Mouse (Mus musculus): ENCODE results near the gene Lclat1. TPM values are rescaled to one million over a fixed set of nuclear protein-coding genes. Genes with fewer than 3 reads are reported as not detected.
"Not testable (repeated sequence)": the region's sequence is repeated elsewhere in the genome, so short reads cannot be mapped to it uniquely, and the experiment has no call there.

The Lclat1 gene
- polyA plus RNA-seq, 1 experiment from 2014 or later: 22.5 TPM

GRCm38 (mm10) chr17:73250488-73251141 lies 142.8 kb downstream of the Lclat1 start:
- no peaks in the 10 kb centered on the region for H3K27me3 ChIP-seq
- DNase-seq (ENCODE audit: low read depth, low spot score) (no peak), ATAC-seq (no peak)
- in situ Hi-C loops (cut with MboI; ENCODE audit: low pct_unique_long_range_greater_than_20kb): no loop called here
- no peak for TF ChIP-seq CTCF (IDR thresholded peaks at IDR 0.05)
- POLR2A ChIA-PET: interaction anchor here (1.2 kb wide), 1 partner anchor 10 kb away, joined by 3 read pairs; no protein-coding TSS in a partner anchor
- CTCF ChIA-PET: no interaction called here

GRCm38 (mm10) chr17:73251142-73251502 lies 143.3 kb downstream of the Lclat1 start:
- POLR2A ChIA-PET: no interaction called here
- CTCF ChIA-PET: no interaction called here
- H3K27me3 ChIP-seq: no peaks in the 10 kb centered on the region
- DNase-seq (ENCODE audit: low read depth, low spot score): no peak
- in situ Hi-C loops (cut with MboI; ENCODE audit: low pct_unique_long_range_greater_than_20kb): no loop called here
- no peak for ATAC-seq
- TF ChIP-seq CTCF (IDR thresholded peaks at IDR 0.05): no peak

DNA sequence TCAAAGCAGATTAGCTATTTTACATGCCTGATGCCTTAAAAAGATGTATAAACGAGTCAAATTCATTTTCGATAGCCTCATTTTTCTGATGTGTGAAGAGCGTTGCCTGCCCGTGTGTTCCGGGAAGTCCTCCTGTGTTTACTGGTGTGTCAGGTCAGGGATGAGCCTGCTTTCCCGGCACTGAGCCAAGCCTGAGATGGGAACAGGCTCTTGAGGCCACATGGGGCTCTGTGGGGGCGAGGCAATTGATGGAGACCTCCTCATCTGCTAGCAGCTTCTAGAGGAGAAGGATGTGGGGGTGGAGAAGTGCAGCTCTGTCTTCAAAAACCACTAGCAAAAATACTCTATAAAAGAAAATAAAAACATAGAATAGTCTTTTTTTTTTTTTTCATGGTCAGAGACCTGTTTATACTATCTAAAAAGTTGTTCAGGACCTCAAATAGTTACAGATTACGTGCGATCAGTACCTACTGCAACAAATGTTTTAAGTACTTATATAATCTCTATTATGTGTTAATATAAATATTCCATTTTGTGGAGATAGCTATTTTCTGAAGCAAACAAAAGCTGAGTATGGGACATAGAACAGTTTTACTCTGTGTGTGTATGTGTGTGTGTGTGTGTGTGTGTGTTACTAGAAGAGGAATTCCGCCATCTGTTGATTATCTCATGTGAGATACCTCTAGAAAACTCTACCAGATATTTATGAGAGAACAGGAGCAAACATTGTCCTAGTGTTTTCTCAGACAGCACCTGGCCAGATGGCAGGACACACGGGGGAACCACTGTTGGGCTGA lies 144.2 kb downstream of the Lclat1 start:
- DNase-seq (ENCODE audit: low read depth, low spot score) (no peak), ATAC-seq (no peak)
- ChIA-PET CTCF (no interaction called here), POLR2A (no interaction called here)
- no peak for TF ChIP-seq CTCF (IDR thresholded peaks at IDR 0.05)
- H3K27me3 ChIP-seq: no peaks in the 10 kb centered on the region
- in situ Hi-C loops (cut with MboI; ENCODE audit: low pct_unique_long_range_greater_than_20kb): no loop called here

GRCm38 (mm10) chr17:73253291-73253969 lies 145.6 kb downstream of the Lclat1 start:
- in situ Hi-C loops (cut with MboI; ENCODE audit: low pct_unique_long_range_greater_than_20kb): no loop called here
- ATAC-seq: peak; percentile 11
- ChIA-PET POLR2A (no interaction called here), CTCF (interaction anchor here (1.5 kb wide), 1 partner anchor 11 kb away, joined by 3 read pairs; no protein-coding TSS in a partner anchor)
- TF ChIP-seq CTCF (IDR thresholded peaks at IDR 0.05): no peak
- DNase-seq (ENCODE audit: low read depth, low spot score): no peak
- no peaks in the 10 kb centered on the region for H3K27me3 ChIP-seq

DNA sequence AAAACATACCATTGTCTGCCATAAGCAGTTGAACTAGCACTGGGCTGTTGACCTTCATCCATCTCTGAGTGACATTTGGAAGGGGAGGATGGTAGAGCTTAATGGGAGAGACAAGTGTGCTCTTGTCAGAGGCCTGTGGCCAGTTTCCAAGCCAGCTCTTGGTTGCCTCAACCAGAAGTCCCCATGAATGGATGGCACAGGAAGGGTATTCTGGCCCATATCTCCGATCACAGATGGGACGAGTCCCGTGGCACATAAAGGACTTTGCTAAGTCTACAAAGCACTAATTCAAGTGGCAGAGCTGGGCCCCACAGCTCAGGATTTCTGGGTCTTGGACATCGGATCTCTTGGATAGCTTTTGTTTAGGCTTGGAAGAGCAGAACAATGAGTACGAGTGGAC lies 148.0 kb downstream of the Lclat1 start:
- in situ Hi-C loops (cut with MboI; ENCODE audit: low pct_unique_long_range_greater_than_20kb): no loop called here
- no peak for TF ChIP-seq CTCF (IDR thresholded peaks at IDR 0.05)
- DNase-seq (ENCODE audit: low read depth, low spot score) (no peak), ATAC-seq (no peak)
- POLR2A ChIA-PET: no interaction called here
- H3K27me3 ChIP-seq: no peaks in the 10 kb centered on the region
- CTCF ChIA-PET: interaction anchor here (2.2 kb wide), 1 partner anchor 10 kb away, joined by 7 read pairs; no protein-coding TSS in a partner anchor

DNA sequence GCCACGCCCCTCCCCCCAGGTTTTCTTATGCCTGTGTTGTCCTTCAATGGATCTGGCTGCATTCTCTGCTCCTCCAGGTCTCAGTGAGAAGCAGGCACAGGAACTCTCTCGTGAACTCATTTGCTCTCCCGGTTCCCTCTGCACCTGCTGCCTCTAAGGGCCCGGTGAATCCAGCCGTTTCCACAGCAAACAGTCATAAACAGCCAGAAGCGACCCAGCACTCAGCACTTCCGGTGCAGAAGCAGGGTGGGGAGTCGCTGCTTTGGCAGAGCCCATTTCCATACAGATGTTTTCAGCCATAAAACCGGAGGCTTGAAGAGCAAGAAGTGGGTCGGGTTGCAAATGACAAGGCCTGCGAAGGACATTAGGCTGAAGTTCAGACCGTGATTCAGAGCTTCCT lies 150.8 kb downstream of the Lclat1 start:
- H3K27me3 ChIP-seq: no peaks in the 10 kb centered on the region
- CTCF ChIA-PET: no interaction called here
- POLR2A ChIA-PET: interaction anchor here (1.4 kb wide), 1 partner anchor 12 kb away, joined by 3 read pairs; no protein-coding TSS in a partner anchor
- no peak for DNase-seq (ENCODE audit: low read depth, low spot score)
- ATAC-seq: no peak
- in situ Hi-C loops (cut with MboI; ENCODE audit: low pct_unique_long_range_greater_than_20kb): no loop called here
- no peak for TF ChIP-seq CTCF (IDR thresholded peaks at IDR 0.05)

DNA sequence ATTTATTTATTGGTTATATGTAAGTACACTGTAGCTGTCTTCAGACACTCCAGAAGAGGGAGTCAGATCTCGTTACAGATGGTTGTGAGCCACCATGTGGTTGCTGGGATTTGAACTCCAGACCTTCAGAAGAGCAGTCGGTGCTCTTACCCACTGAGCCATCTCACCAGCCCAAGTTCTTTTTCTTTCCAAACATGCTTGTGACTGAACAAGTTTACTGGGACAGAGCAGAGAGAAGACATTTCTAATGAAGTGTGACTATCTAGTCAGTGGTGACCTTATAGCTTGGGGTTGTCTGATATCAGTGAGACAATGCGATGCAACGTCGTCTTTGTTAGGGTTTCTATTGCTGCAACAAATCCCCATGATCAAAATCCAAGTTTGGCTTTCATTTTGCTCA lies 151.5 kb downstream of the Lclat1 start:
- in situ Hi-C loops (cut with MboI; ENCODE audit: low pct_unique_long_range_greater_than_20kb); H3K27me3 ChIP-seq; ATAC-seq; DNase-seq (ENCODE audit: low read depth, low spot score); POLR2A ChIA-PET: not testable (repeated sequence)
- CTCF ChIA-PET: interaction anchor here (1.1 kb wide), 1 partner anchor 10 kb away, joined by 3 read pairs; no protein-coding TSS in a partner anchor

DNA sequence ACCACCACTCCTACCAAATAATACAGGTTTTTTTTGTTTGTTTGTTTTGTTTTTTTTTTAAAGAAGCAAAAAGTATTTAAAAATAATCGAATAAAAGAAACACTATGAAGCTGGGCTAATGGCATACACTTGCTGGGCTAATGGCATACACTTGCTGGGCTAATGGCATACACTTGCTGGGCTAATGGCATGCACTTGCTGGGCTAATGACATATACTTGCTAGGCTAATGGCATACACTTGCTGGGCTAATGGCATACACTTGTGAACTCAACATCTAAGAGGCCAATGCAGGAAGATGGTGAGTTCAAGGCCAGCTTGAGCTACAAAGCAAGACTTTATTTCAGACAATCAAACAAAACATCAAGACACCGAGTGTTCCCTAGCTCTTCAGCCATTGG lies 154.8 kb downstream of the Lclat1 start:
- ChIA-PET POLR2A (no interaction called here), CTCF (interaction anchor here (1.0 kb wide), 1 partner anchor 49 kb away, joined by 3 read pairs; no protein-coding TSS in a partner anchor)
- in situ Hi-C loops (cut with MboI; ENCODE audit: low pct_unique_long_range_greater_than_20kb): no loop called here
- ATAC-seq (no peak), DNase-seq (ENCODE audit: low read depth, low spot score) (no peak)
- TF ChIP-seq CTCF (IDR thresholded peaks at IDR 0.05): no peak
- no peaks in the 10 kb centered on the region for H3K27me3 ChIP-seq

DNA sequence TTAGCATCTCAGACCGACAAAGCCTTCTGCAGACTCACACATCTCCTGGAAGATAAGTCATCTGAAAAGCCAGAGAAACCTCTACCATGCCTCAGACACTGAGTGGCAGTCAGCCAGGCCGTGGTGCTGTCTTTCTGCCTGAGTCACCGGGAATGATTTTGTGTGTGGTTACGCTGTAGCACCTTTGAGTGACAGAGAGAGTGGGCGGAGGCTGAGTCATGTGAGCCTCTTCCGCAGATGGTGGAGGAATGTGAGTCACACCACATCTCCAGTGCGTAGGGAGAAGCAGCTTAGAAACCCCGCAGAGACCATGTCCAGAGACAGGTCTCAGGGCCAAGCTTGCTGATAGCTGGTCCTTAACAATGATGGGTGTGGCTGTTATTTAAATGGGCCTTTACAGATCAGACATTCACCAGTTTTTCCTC lies 155.3 kb downstream of the Lclat1 start:
- ATAC-seq (peak; percentile 97), DNase-seq (ENCODE audit: low read depth, low spot score) (peak; percentile 89)
- TF ChIP-seq CTCF (IDR thresholded peaks at IDR 0.05): no peak
- no peaks in the 10 kb centered on the region for H3K27me3 ChIP-seq
- POLR2A ChIA-PET: no interaction called here
- CTCF ChIA-PET: interaction anchor here (1.0 kb wide), 1 partner anchor 49 kb away, joined by 3 read pairs; no protein-coding TSS in a partner anchor
- in situ Hi-C loops (cut with MboI; ENCODE audit: low pct_unique_long_range_greater_than_20kb): no loop called here

- no peaks in the 10 kb centered on the region for H3K27me3 ChIP-seq
- POLR2A ChIA-PET: no interaction called here
- in situ Hi-C loops (cut with MboI; ENCODE audit: low pct_unique_long_range_greater_than_20kb): no loop called here
- ATAC-seq (no peak), DNase-seq (ENCODE audit: low read depth, low spot score) (no peak)
- TF ChIP-seq CTCF (IDR thresholded peaks at IDR 0.05): no peak
- CTCF ChIA-PET: no interaction called here
These were observed 163.3 kb downstream of the Lclat1 start for GRCm38 (mm10) chr17:73270871-73271796.

Data from Patski (cell line).